Mouse (Mus musculus) liver, adult 2 months (tissue): ENCODE measurements around the gene Bptf.

Experiments
- CTCF ChIP-seq: fragments of 200-500 bp; IDR thresholded peaks from 2 replicates; pipeline ENCODE4 v1.5.1; 2011; ENCODE audit warnings: low read depth, low read length, control low read depth
- POLR2A ChIP-seq: fragments of 200-500 bp; IDR thresholded peaks from 2 replicates; pipeline ENCODE4 v1.6.1; 2011; ENCODE audit warnings: low read length, control low read depth; ENCODE audit not compliant: insufficient read depth; ENCODE audit errors: extremely low read depth

DNA sequence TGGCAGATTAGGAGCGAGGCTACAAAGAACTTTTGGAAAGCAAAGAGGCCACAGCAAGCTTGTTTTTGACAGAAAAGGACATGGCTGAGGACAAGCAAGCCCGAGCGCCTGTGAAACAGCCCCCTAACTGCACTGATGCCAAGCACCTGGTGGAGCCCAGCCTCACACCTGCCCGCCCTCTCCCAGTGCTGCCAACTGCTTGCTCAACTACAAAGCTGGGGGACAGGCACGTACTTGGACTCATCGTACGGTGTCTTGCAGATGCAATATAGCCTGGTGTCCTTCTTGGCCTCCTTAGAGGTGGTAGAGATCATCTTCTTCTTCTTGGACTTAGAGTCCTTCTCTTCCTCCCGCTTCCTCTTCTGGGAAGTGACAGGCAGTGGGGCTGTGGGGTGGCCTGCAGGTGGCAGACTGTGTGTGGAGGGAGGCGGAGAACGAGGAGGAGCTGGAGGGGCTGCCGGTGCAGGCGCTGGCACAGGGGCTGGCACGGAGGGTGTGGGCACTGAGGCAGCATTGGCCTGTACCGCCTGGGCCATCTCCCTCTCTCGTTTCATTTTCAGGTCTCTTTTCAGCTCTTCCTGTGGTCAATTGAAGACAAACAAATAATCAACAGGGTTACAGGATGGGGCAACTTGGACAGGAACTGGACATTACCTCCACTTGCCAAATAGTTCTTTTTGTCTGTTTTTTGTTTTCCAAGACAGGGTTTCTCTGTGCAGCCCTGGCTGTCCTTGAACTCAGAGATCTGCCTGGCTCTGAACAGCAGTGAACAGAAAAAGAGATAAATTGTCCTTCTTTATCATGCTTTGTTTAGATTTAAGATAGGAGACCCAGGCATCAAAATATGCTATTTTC, 84.9 kb downstream of the Bptf start:
- TF ChIP-seq CTCF (no peak), POLR2A (no peak)
